Mouse (Mus musculus) thymus, postnatal 0 days (tissue): ENCODE results near the gene Arhgef18. TPM values are rescaled to one million over a fixed set of nuclear protein-coding genes. Genes with fewer than 3 reads are reported as not detected.

Experiments used
- DNase-seq: peaks from one replicate; pipeline ENCODE4 v3.0.0-alpha.2; 2015; ENCODE audit warnings: low spot score
- polyA plus RNA-seq: library from polyadenylated mRNA; unstranded; fragments of >200 nt; fragmentation: Nextera tagmentation; extraction: Ambion mirVana; gene quantifications from 2 replicates; pipeline ENCODE4 v1.2.1, GENCODE M21; 2015

Gene Arhgef18
- polyA plus RNA-seq, 1 experiment from 2014 or later, result 9.2 TPM

- peak; percentile 61 for DNase-seq
Observed at GRCm38 (mm10) chr8:3450670-3451069, 57.9 kb downstream of the Arhgef18 start.

- no peak for DNase-seq
Observed at GRCm38 (mm10) chr8:3451992-3452391, 59.2 kb downstream of the Arhgef18 start.

- no peak for DNase-seq
Observed at GRCm38 (mm10) chr8:3463248-3463647, 70.4 kb downstream of the Arhgef18 start.

- peak; percentile 77 for DNase-seq
Observed at GRCm38 (mm10) chr8:3464309-3464708, 71.5 kb downstream of the Arhgef18 start.

- peak; percentile 79 for DNase-seq
Observed at GRCm38 (mm10) chr8:3467006-3467885, 74.4 kb downstream of the Arhgef18 start, which contains the start of gene Pex11g. Gene Pex11g (minus strand): TSS chr8:3467680.

- DNase-seq, result no peak
Observed at GRCm38 (mm10) chr8:3467886-3468545, 75.2 kb downstream of the Arhgef18 start.

- DNase-seq, result no peak
Observed at GRCm38 (mm10) chr8:3468838-3469237, 76.0 kb downstream of the Arhgef18 start.

GRCm38 (mm10) chr8:3470562-3470961 is 77.8 kb downstream of the Arhgef18 start, which contains the start of gene Tex45:
Gene Tex45 (plus strand): TSS chr8:3470862.
- no peak for DNase-seq

GRCm38 (mm10) chr8:3475715-3476429 is 83.1 kb downstream of the Arhgef18 start:
- no peak for DNase-seq

GRCm38 (mm10) chr8:3480221-3480785 is 87.5 kb downstream of the Arhgef18 start:
- DNase-seq, result no peak

GRCm38 (mm10) chr8:3481605-3482004 is 88.8 kb downstream of the Arhgef18 start:
- no peak for DNase-seq

GRCm38 (mm10) chr8:3482240-3482740 is 89.5 kb downstream of the Arhgef18 start:
- DNase-seq, result no peak

GRCm38 (mm10) chr8:3483546-3483945 is 90.7 kb downstream of the Arhgef18 start:
- DNase-seq, result no peak

GRCm38 (mm10) chr8:3485192-3485591 is 92.4 kb downstream of the Arhgef18 start:
- no peak for DNase-seq

GRCm38 (mm10) chr8:3492901-3493844 is 100.4 kb downstream of the Arhgef18 start, which contains the start of gene Zfp358:
Gene Zfp358 (plus strand): TSS chr8:3493138.
- peak; percentile 69 for DNase-seq

- no peak for DNase-seq
Observed at GRCm38 (mm10) chr8:3493845-3494208, 101.0 kb downstream of the Arhgef18 start.

- DNase-seq, result no peak
Observed at GRCm38 (mm10) chr8:3495578-3496427, 103.0 kb downstream of the Arhgef18 start.

GRCm38 (mm10) chr8:3496428-3496748 is 103.6 kb downstream of the Arhgef18 start:
- DNase-seq, result no peak

- no peak for DNase-seq
Observed at GRCm38 (mm10) chr8:3498583-3498982, 105.8 kb downstream of the Arhgef18 start.
